Mouse (Mus musculus): ENCODE data around the gene Ndufa7.

Gene Ndufa7

GRCm38 (mm10) chr17:33824084-33824996 lies at the start of gene Ndufa7, which contains the start of gene Rps28:
Gene Ndufa7 (plus strand): TSS chr17:33824572.
Gene Rps28 (minus strand): TSS chr17:33824562.
- peak; percentile 95 for DNase-seq (ENCODE audit: low spot score)

DNA sequence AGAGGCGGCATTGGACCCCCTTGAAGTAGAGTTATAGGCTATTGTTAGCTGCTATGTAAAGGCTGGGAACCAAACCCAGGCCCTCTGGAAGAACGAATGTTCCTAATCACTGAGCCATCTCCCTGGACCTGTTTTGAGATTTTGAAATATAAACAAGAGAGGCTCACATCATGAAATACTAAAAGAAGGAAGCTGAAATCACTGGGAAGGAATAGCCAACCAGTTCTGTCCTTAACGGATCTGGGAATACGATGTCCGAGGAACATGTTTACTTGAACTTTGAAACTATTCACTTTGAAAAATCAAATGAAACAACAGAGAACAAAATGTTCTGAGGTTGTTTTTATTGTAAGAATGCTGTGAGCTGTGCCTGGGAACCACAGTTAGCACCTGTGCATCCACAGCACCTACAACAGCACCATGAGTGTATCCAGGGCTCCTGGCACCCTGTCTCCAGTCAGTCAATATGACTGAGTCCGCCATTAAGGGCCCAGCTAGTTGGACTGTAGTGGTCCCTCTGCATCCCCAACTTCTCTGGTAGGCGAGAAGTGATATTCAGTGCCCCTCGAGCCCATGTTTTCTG lies 49.7 kb upstream of the Ndufa7 start:
- no peak for DNase-seq (ENCODE audit: low spot score)

DNA sequence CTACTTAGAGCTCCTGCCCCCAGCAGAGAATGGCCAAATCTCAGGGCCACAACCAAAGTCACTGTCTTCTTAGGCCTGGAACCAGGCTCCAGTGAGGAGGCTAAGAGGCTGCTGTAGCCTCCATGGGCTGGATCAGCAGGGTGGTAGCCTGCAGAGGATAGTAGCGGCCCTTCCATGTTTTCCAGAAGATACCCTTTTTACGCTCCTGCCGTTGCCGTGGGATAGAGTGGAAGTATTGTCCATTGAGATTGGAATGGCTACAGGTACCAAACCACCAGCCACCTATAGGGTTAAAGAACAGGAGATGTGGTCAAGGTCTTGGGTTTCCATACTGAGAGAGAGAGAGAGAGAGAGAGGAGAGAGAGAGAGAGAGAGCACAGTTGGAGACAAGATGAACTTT lies 49.1 kb upstream of the Ndufa7 start:
- no peak for DNase-seq (ENCODE audit: low spot score)

- peak; percentile 65 for DNase-seq (ENCODE audit: low spot score)
Measured at GRCm38 (mm10) chr17:33779271-33779966, 45.0 kb upstream of the Ndufa7 start.

DNA sequence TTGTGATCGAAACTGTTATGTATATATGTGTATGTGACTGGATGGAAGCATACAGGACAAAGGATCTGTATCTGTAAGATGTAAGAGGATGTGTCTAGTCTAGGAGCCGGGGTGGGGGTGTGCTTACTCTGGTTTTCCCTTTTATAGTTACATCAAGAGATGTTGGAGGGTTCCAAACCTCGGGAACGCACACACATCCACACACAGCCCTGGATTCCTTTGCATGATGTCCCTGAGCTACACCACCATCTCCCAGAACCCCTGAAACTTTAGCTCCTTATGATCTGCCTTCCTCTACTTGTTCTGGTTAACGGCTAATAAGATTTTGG lies 44.4 kb upstream of the Ndufa7 start:
- no peak for DNase-seq (ENCODE audit: low spot score)

GRCm38 (mm10) chr17:33780431-33780830 lies 43.9 kb upstream of the Ndufa7 start:
- DNase-seq (ENCODE audit: low spot score) = no peak

DNA sequence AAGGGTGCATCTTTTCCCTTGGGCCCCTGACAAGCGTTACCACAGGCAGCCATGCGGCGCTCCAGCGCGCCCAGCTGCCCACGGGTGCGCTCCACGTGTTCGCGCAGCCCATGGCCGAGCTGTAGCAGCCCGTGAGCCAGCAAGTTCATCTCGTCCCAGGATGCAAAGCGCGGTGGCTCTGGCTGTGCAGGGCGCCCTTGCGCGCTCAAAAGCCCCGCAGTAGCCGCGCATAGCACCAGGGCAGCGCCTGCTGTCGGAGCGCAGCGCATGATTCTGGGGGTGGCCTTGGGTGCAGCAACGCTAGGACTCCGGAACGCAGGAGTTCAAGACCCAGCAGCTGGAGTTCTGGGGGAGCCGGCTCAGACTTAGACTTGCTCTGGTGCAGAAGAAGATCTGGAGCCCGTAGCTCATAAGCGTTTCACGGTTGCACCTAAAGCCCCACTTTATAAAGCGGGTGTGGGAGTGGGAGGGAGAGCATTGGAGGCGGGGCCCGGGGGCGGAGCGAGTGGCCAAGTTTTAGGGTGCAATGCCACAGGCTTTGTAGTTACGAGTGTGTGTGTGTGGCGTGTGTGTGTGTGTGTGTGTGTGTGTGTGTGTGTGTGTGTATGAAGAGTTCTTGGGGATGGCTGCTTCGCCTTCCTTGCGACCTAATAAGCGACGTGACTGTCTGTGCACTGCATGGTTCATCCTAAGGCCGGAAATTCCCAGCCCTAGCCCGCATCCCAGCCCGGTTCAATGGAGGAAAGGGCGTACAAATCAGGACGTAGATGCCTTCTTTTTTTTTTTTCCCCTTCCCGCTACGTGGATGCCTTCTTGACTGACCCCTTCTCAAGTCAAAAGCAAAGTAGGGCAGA lies 43.0 kb upstream of the Ndufa7 start, which contains the start of gene Angptl4:
Gene Angptl4 (minus strand): TSS at position 707 of the 854 bp plus-strand sequence.
- DNase-seq (ENCODE audit: low spot score) = peak; percentile 25

DNA sequence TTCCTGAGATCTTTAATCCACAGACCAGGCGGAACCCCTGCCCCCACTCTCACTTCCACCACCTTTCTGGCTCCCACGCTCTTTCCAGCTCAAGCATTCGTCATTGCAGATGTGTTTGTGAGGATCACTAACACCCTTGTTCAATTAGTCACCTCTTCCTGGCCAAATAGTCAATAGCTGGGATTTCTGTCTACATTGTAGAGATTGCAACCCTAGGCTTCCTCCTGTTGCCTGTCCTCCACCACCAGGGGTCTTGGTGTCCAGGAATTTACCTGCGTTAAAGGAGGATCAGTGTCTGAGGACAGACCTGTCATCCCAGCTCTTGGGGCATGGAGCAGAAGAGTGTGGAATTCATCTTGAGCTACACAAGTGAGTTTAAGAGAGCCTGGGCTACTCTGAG lies 42.3 kb upstream of the Ndufa7 start:
- DNase-seq (ENCODE audit: low spot score) = no peak

- no peak for DNase-seq (ENCODE audit: low spot score)
Measured at GRCm38 (mm10) chr17:33783408-33783807, 41.0 kb upstream of the Ndufa7 start.

- no peak for DNase-seq (ENCODE audit: low spot score)
Measured at GRCm38 (mm10) chr17:33784939-33785338, 39.4 kb upstream of the Ndufa7 start.

DNA sequence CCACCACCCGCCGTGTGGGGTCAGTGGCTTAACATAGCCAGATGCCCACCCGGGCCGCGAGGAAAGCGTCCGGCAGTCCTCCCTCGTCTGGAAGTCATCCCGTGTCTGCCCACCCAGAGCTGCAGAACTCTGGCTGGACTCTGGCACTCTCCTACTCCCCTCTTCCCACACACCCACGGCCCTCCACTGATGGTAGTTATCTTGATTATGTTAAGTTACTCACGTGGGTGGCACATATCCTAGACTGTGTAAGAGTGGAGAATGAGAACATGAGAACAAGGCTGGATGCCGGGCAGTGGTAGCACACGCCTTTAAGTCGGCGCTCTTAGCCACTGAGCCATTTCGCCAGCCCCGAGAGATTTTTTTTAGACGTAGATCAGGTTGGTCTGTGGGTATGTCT lies 38.0 kb upstream of the Ndufa7 start:
- no peak for DNase-seq (ENCODE audit: low spot score)

GRCm38 (mm10) chr17:33788732-33789131 lies 35.6 kb upstream of the Ndufa7 start:
- no peak for DNase-seq (ENCODE audit: low spot score)

- no peak for DNase-seq (ENCODE audit: low spot score)
Measured at GRCm38 (mm10) chr17:33798306-33798705, 26.1 kb upstream of the Ndufa7 start.

DNA sequence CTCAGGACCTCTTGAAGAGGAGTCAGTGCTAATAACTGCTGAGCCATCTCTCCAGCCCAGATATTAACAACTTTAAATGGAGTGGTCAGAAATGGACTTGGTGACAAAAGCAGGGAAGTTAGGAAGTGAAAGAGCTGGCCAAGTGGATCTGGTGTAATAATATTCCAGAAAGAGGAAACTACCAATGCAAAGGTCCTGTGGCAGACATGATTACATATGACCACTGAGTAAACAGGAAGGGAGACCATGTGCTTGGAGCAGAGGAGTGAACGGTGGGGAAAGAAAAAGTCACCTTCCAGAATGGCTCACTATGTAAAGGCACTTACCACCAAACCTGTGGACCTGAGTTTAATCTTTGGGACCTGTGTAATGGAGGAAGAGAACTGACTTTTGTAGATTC lies 25.1 kb upstream of the Ndufa7 start:
- no peak for DNase-seq (ENCODE audit: low spot score)

DNA sequence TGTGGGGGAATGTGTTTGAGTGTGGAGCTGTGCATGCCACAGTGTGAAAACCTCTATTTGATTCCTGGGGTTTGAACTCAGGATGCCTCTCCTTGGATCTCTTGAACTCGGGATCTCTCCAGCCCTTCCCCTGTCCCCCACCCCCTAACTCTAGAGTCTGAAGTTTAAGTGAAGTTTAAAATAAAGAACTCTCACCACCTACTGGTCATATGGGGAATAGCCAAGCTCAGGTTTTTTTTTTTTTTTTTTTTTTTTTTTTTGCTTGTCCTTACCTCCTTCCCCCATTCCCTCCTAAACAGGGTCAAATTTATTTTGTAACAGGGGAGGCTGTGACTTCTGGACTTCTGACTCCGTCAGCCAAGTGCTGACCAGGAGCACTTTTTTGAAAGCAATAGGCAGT lies 22.2 kb upstream of the Ndufa7 start:
- no peak for DNase-seq (ENCODE audit: low spot score)

- DNase-seq (ENCODE audit: low spot score) = no peak
Measured at GRCm38 (mm10) chr17:33804205-33804604, 20.2 kb upstream of the Ndufa7 start.

DNA sequence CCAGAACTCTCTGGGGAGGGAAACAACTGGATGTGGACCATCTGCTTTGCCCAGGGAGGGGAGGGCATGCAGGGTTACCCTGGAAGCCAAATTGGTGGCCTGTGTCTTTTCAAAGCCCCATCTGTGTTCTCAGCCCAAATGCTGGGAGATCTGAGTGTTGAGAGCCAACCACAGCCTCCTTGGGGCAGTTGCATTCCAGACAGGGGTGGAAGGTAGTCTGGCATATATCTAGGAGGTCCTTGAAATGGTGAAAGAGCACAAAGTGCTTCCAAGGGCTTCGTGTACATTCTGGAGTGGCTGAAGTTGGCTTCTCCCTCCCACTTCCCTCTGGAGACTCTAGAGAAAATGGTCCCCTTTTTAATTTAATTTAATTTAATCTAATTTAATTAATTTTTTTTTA lies 19.6 kb upstream of the Ndufa7 start:
- DNase-seq (ENCODE audit: low spot score) = no peak

DNA sequence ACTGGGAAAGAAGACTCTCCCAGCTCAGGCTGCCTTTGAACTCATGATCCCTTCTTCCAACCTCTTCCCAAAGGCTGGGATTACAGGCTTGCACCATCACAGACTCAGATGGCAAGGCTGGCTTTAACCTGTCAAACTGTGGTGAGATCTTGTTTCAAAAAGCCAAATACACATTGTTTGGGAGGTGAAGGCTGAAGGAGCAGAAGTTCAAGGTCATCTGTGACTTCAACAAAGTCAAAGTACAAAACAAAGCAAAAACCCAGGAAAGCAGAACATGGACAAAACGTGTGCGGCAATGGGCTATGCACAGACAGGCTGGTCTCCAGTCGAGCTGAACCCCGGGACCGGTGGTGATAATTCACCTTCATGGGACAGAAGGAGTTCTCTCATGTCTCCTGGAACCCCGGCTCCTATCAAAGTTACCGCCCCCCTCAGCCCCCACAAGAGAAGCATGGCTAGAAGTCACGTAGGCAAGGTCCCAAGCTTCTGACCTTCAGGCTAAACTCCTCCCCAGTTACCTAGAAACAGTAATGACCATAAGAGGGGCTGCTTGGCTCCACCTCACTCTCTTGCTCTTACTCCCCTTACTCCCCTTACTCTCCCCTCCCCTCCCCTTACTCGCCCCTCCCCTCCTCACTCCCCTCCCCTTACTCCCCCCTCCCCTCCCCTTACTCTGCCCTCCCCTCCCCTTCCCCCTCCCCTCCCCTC lies 17.0 kb upstream of the Ndufa7 start:
- no peak for DNase-seq (ENCODE audit: low spot score)

DNA sequence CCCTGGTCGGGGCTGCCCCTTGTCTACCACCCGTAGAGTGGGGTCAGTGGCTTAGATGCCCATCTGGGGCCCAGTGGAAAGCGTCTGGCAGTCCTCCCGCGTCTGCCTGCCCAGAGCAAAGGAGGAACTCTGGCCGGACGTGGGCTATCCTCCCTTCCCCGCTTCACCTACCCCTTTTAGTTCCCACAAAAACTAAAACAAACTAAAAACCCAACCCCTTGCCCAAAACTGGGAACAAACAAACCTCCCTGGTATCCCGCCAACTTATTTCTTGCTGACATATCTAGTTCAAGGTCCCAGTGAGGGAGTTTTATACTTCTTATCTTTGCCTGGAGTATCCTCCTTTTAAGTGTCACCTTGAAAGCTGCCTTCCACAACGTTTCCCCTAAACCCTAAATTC lies 16.2 kb upstream of the Ndufa7 start:
- DNase-seq (ENCODE audit: low spot score) = no peak

DNA sequence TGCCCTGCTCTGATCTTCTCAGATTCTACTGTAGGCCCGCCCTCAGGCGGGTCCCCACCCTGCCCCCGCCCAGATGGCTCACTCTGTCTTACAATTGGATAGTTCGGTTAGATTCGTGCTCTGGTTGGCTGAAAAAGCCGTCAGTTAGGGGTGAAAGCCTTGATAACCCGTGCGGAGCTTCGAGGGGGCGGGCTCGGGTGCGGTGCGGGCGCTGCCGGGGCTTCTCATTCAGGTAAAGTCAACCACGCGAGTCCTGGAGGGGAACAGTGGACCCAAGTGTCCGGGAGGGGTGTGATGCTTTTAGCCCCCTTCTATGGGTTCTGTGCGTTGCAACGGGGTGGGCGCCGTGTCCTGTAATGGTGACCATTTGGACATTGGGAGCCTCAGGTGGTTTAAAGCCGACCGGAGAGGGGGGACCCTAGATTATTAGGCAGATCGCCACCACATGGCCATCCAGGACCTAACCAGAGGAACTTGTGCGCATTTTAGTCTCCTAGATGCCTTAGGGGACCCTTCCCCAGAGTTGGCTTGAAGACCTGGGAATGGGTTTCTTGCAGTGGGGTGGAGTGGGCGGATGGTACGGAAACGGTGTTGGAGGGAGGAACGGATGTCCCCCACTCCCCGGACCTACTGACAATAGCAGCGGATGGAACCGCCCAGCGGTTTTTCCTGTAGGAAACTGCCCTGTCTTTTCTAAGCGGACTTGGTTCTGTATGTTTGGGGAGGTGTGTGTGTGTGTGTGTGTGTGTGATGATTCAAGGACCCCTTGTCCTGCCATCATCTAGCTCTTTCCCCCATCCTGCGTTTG lies 13.8 kb upstream of the Ndufa7 start, which contains the start of gene Kank3:
Gene Kank3 (plus strand): TSS at position 186 of the 808 bp plus-strand sequence.
- peak; percentile 84 for DNase-seq (ENCODE audit: low spot score)
